Mouse (Mus musculus): ENCODE measurements around the gene Pdxk. TPM values are rescaled to one million over a fixed set of nuclear protein-coding genes. Genes with fewer than 3 reads are reported as not detected.

The Pdxk gene
- total RNA-seq, 2 experiments from 2014 or later, result 2.6 to 3.4 TPM

DNA sequence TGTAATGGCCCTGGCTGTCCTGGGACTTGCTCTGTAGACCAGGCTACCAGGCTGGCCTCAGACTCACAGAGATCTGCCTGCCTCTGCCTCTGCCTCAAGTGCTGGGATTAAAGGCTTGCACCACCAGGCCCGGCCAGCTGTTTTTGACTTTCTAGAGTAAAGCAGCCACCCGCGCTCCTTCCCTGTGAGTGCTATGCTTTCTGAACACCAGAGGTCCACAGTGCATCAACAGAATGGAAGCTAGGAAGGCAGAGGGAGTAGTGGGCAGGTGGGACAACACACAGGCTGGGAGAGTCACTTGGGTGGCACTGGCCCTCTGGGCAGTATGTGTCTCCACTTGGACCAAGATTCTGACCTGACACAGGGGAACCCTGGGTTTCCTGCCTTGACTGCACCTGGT, 69.4 kb downstream of the Pdxk start:
- ATAC-seq (replicated peaks; ENCODE audit: low FRiP score, poor library complexity, severe bottlenecking), result no peak

DNA sequence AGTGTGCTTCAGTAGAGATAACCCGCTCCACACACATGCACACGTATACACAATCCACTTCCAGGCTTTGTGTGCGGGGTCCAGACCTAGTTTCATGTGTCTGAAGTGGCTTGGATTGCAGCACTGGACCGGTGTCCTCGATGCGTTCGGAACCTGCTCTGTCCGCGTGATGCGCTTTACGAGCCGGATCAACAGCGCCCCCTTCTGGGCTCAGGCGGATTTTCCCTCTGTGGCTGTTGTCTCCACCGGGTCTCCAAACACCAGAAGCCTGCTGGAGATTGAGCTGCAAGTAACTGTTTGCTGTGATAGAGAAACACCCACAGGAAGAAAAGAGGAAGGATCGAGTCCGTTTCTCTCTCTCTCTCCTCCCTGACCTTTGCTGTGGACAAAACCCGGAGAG, 72.7 kb downstream of the Pdxk start:
- peak; percentile 71 for ATAC-seq (replicated peaks; ENCODE audit: low FRiP score, poor library complexity, severe bottlenecking)

- no peak for ATAC-seq (replicated peaks; ENCODE audit: low FRiP score, poor library complexity, severe bottlenecking)
Measured at GRCm38 (mm10) chr10:78390982-78391470, 73.7 kb downstream of the Pdxk start.

DNA sequence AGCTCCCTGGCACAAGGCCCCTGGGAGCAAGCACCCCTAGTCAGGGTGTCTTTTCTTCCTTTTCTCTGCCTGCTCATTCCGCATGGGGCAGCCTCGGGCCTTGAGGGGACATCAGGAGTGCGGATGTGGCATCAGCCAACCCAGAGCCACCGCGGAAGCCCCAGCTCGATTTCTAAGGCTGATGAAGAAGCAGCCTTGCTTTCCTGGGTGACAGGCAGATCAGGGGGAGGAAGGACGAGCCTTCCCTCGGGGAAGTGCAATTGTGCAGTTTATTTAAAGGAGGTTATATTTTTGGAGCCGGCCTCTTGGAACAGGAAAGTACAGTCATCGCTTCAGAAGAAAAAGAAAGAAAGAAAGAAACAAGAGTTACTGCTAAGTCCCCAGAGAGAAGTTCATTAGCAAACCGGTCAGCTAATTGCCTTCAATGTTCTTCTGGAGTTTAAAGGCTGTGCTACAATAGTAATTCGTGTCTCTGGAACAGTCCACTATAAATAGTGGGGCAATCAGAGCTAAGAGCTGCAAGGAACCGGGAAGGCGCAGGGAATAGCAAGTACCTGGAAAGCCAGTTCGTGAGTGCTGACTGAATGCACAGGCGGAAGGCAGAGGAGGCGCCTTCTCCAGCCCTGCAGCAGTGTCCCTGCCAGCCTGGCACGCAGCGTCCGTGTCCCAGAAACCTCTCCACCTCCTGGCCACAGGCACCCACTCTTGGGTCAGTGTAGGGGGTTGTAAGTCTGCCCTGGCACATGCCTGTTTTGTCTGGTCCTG, 76.4 kb downstream of the Pdxk start:
- ATAC-seq (replicated peaks; ENCODE audit: low FRiP score, poor library complexity, severe bottlenecking), result no peak

Other genes starting within 250 kb of the Pdxk start
- gene Trappc10, start 220.3 kb downstream of the Pdxk start, total RNA-seq (2015; ENCODE audit: low replicate concordance), result 127 and 132 TPM in 2 replicates
- 81.0 and 108 TPM in 2 replicates for gene Trappc10, start 220.3 kb downstream of the Pdxk start, total RNA-seq (2017; ENCODE audit: low replicate concordance)
- 16.6 and 24.7 TPM in 2 replicates for gene Agpat3, start 112.5 kb downstream of the Pdxk start, total RNA-seq (2015; ENCODE audit: low replicate concordance)
- gene Agpat3, start 112.5 kb downstream of the Pdxk start, total RNA-seq (2017; ENCODE audit: low replicate concordance), result 10.5 and 14.0 TPM in 2 replicates
- 23.1 and 56.2 TPM in 2 replicates for gene Rrp1, start 51.9 kb downstream of the Pdxk start, total RNA-seq (2015; ENCODE audit: low replicate concordance)
- gene Rrp1, start 51.9 kb downstream of the Pdxk start, total RNA-seq (2017; ENCODE audit: low replicate concordance), result 61.2 and 63.2 TPM in 2 replicates
- gene Cstb, start 39.3 kb downstream of the Pdxk start, total RNA-seq (2015; ENCODE audit: low replicate concordance), result 14.3 TPM in 1 of 2 replicates, not detected in the other
- 6.7 TPM in 1 of 2 replicates, not detected in the other for gene Cstb, start 39.3 kb downstream of the Pdxk start, total RNA-seq (2017; ENCODE audit: low replicate concordance)
- gene Olfr1358, start 52.5 kb upstream of the Pdxk start, total RNA-seq (2015; ENCODE audit: low replicate concordance), result not detected in 2 replicates
- gene Olfr1358, start 52.5 kb upstream of the Pdxk start, total RNA-seq (2017; ENCODE audit: low replicate concordance), result not detected in 2 replicates
- 7.2 and 17.2 TPM in 2 replicates for gene Ilvbl, start 109.4 kb upstream of the Pdxk start, total RNA-seq (2015; ENCODE audit: low replicate concordance)
- 1.9 and 2.3 TPM in 2 replicates for gene Ilvbl, start 109.4 kb upstream of the Pdxk start, total RNA-seq (2017; ENCODE audit: low replicate concordance)
- not detected in 2 replicates for gene Syde1, start 127.0 kb upstream of the Pdxk start, total RNA-seq (2015; ENCODE audit: low replicate concordance)
- 0.45 TPM in 1 of 2 replicates, not detected in the other for gene Syde1, start 127.0 kb upstream of the Pdxk start, total RNA-seq (2017; ENCODE audit: low replicate concordance)
- gene Olfr1357, start 153.1 kb upstream of the Pdxk start, total RNA-seq (2015; ENCODE audit: low replicate concordance), result not detected in 2 replicates
- gene Olfr1357, start 153.1 kb upstream of the Pdxk start, total RNA-seq (2017; ENCODE audit: low replicate concordance), result not detected in 2 replicates